Mouse (Mus musculus) lung, adult 2 months (tissue): Measurements from ENCODE around the gene Ano5.

Experiments used
- CTCF ChIP-seq: fragments of 200-500 bp; IDR thresholded peaks from 2 replicates; pipeline ENCODE4 v1.5.1; 2011; ENCODE audit warnings: mild to moderate bottlenecking, low read length, control low read depth; ENCODE audit not compliant: insufficient read depth
- POLR2A ChIP-seq: fragments of 200-500 bp; IDR thresholded peaks from 2 replicates; pipeline ENCODE4 v1.6.1; 2011; ENCODE audit warnings: low read depth, mild to moderate bottlenecking, control low read depth, low read length, borderline replicate concordance; ENCODE audit errors: extremely low read depth

DNA sequence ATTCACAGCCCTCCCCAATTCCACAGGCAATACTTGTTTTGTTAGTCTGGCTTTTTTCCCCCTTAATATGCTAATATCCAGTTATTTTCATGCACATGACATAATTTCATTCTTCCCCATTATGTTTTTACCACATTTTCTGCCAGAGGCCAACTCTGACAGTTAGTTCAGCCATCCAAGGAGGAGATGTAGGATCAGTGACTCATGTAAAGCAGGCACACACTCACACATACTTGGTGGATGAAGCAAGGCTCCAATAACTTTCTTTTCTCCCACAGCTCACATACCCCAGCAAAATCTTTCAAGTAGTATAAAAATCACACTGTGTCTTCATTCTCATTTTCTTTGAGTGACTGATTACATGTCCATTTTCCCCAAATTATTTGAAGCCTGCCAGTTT, 28.5 kb downstream of the Ano5 start:
- TF ChIP-seq POLR2A (no peak), CTCF (no peak)
